Mouse (Mus musculus): ENCODE data around the gene Alox15. TPM values are rescaled to one million over a fixed set of nuclear protein-coding genes. Genes with fewer than 3 reads are reported as not detected.

Alox15 gene
- 0.13 TPM in 1 of 2 replicates, not detected in the other for polyA plus RNA-seq (2014; fragmentation: Nextera tagmentation; extraction: Ambion mirVana)

GRCm38 (mm10) chr11:70351868-70352267, at the start of gene Alox15:
Alox15 (minus strand) TSS chr11:70352031.
- Histone ChIP-seq H3K27ac (replicated peaks in 1 of 2; ENCODE audit: control insufficient read depth in 1 of 2, insufficient read depth in 1 of 2, low read depth in 2 of 2, low read length in 2 of 2) (no peak within 1 kb of the TSS), H3K36me3 (ENCODE audit: control insufficient read depth, insufficient read depth, low read length) (no peaks in the 10 kb centered on the region), H3K4me3 (ENCODE audit: control insufficient read depth in 1 of 2, insufficient read depth in 1 of 2, low read depth in 1 of 2, low read length in 2 of 2) (peak within 1 kb of the TSS; percentile 30 to 36), H3K4me2 (ENCODE audit: low read length) (peak within 1 kb of the TSS; percentile 73), H3K9me3 (ENCODE audit: control insufficient read depth, low read length) (no peaks in the 10 kb centered on the region), H3K4me1 (ENCODE audit: control insufficient read depth in 2 of 2, insufficient read depth in 2 of 2, low read length in 2 of 2) (peaks cover 3 to 4% of the 10 kb centered on the region in 2 experiments; a peak in 2 of 4 replicates), H3K27me3 (ENCODE audit: control insufficient read depth, insufficient read depth, low read length) (peaks cover 68% of the 10 kb centered on the region), H3K9ac (ENCODE audit: low read length) (no peak within 1 kb of the TSS)
- whole genome bisulfite sequencing: under 1% methylated on average over 19 of the region's 19 CpGs
- ATAC-seq (ENCODE audit: insufficient number of reproducible peaks, insufficient read depth, low FRiP score, low read depth): no peak

GRCm38 (mm10) chr11:70389421-70389820, 37.6 kb upstream of the Alox15 start:
- no peak overlapping the region for H3K27ac ChIP-seq (replicated peaks in 1 of 2; ENCODE audit: control insufficient read depth in 1 of 2, insufficient read depth in 1 of 2, low read depth in 2 of 2, low read length in 2 of 2)
- no peak overlapping the region for H3K4me3 ChIP-seq (ENCODE audit: control insufficient read depth in 1 of 2, insufficient read depth in 1 of 2, low read depth in 1 of 2, low read length in 2 of 2)
- H3K9ac ChIP-seq (ENCODE audit: low read length): no peak overlapping the region
- H3K36me3 ChIP-seq (ENCODE audit: control insufficient read depth, insufficient read depth, low read length): peaks cover 47% of the 10 kb centered on the region
- ATAC-seq (ENCODE audit: insufficient number of reproducible peaks, insufficient read depth, low FRiP score, low read depth): no peak
- H3K9me3 ChIP-seq (ENCODE audit: control insufficient read depth, low read length): no peaks in the 10 kb centered on the region
- H3K4me1 ChIP-seq (ENCODE audit: control insufficient read depth in 2 of 2, insufficient read depth in 2 of 2, low read length in 2 of 2): no peaks in the 10 kb centered on the region
- 75% methylated on average over 5 of the region's 5 CpGs for WGBS
- H3K4me2 ChIP-seq (ENCODE audit: low read length): no peak overlapping the region
- no peaks in the 10 kb centered on the region for H3K27me3 ChIP-seq (ENCODE audit: control insufficient read depth, insufficient read depth, low read length)

- H3K4me2 ChIP-seq (ENCODE audit: low read length): no peak overlapping the region
- no peak overlapping the region for H3K9ac ChIP-seq (ENCODE audit: low read length)
- no peak overlapping the region for H3K4me3 ChIP-seq (ENCODE audit: control insufficient read depth in 1 of 2, insufficient read depth in 1 of 2, low read depth in 1 of 2, low read length in 2 of 2)
- no peak for ATAC-seq (ENCODE audit: insufficient number of reproducible peaks, insufficient read depth, low FRiP score, low read depth)
- no peaks in the 10 kb centered on the region for H3K4me1 ChIP-seq (ENCODE audit: control insufficient read depth in 2 of 2, insufficient read depth in 2 of 2, low read length in 2 of 2)
- no peak overlapping the region for H3K27ac ChIP-seq (replicated peaks in 1 of 2; ENCODE audit: control insufficient read depth in 1 of 2, insufficient read depth in 1 of 2, low read depth in 2 of 2, low read length in 2 of 2)
- H3K27me3 ChIP-seq (ENCODE audit: control insufficient read depth, insufficient read depth, low read length): no peaks in the 10 kb centered on the region
- H3K9me3 ChIP-seq (ENCODE audit: control insufficient read depth, low read length): no peaks in the 10 kb centered on the region
- 72% methylated on average over 5 of the region's 5 CpGs for WGBS
- peaks cover 29% of the 10 kb centered on the region for H3K36me3 ChIP-seq (ENCODE audit: control insufficient read depth, insufficient read depth, low read length)
These were observed 35.6 kb upstream of the Alox15 start for GRCm38 (mm10) chr11:70387436-70387835.

GRCm38 (mm10) chr11:70384136-70384535, 32.3 kb upstream of the Alox15 start:
- no peaks in the 10 kb centered on the region for H3K9me3 ChIP-seq (ENCODE audit: control insufficient read depth, low read length)
- H3K9ac ChIP-seq (ENCODE audit: low read length): no peak overlapping the region
- H3K4me3 ChIP-seq (ENCODE audit: control insufficient read depth in 1 of 2, insufficient read depth in 1 of 2, low read depth in 1 of 2, low read length in 2 of 2): no peak overlapping the region
- H3K4me1 ChIP-seq (ENCODE audit: control insufficient read depth in 2 of 2, insufficient read depth in 2 of 2, low read length in 2 of 2): peaks cover 4% of the 10 kb centered on the region in 2 experiments; a peak in 3 of 4 replicates
- 85% methylated on average over 3 of the region's 3 CpGs for WGBS
- no peak for ATAC-seq (ENCODE audit: insufficient number of reproducible peaks, insufficient read depth, low FRiP score, low read depth)
- no peak overlapping the region for H3K27ac ChIP-seq (replicated peaks in 1 of 2; ENCODE audit: control insufficient read depth in 1 of 2, insufficient read depth in 1 of 2, low read depth in 2 of 2, low read length in 2 of 2)
- peaks cover 14% of the 10 kb centered on the region; the same call in 1 of the 2 replicates for H3K36me3 ChIP-seq (ENCODE audit: control insufficient read depth, insufficient read depth, low read length)
- H3K4me2 ChIP-seq (ENCODE audit: low read length): no peak overlapping the region
- H3K27me3 ChIP-seq (ENCODE audit: control insufficient read depth, insufficient read depth, low read length): no peaks in the 10 kb centered on the region

GRCm38 (mm10) chr11:70381330-70381729, 29.5 kb upstream of the Alox15 start:
- Histone ChIP-seq H3K4me3 (ENCODE audit: control insufficient read depth in 1 of 2, insufficient read depth in 1 of 2, low read depth in 1 of 2, low read length in 2 of 2) (no peak overlapping the region), H3K4me2 (ENCODE audit: low read length) (no peak overlapping the region), H3K9me3 (ENCODE audit: control insufficient read depth, low read length) (no peaks in the 10 kb centered on the region), H3K27me3 (ENCODE audit: control insufficient read depth, insufficient read depth, low read length) (no peaks in the 10 kb centered on the region), H3K36me3 (ENCODE audit: control insufficient read depth, insufficient read depth, low read length) (peaks cover 13% of the 10 kb centered on the region; the same call in 1 of the 2 replicates), H3K4me1 (ENCODE audit: control insufficient read depth in 2 of 2, insufficient read depth in 2 of 2, low read length in 2 of 2) (peaks cover 4% of the 10 kb centered on the region in 2 experiments; a peak in 3 of 4 replicates), H3K27ac (replicated peaks in 1 of 2; ENCODE audit: control insufficient read depth in 1 of 2, insufficient read depth in 1 of 2, low read depth in 2 of 2, low read length in 2 of 2) (no peak overlapping the region), H3K9ac (ENCODE audit: low read length) (no peak overlapping the region)
- ATAC-seq (ENCODE audit: insufficient number of reproducible peaks, insufficient read depth, low FRiP score, low read depth): no peak
- WGBS: 71% methylated on average over 2 of the region's 2 CpGs

- no peak overlapping the region for H3K9ac ChIP-seq (ENCODE audit: low read length)
- no peaks in the 10 kb centered on the region for H3K9me3 ChIP-seq (ENCODE audit: control insufficient read depth, low read length)
- peaks cover 7% of the 10 kb centered on the region; the same call in 1 of the 2 replicates for H3K36me3 ChIP-seq (ENCODE audit: control insufficient read depth, insufficient read depth, low read length)
- no peak for ATAC-seq (ENCODE audit: insufficient number of reproducible peaks, insufficient read depth, low FRiP score, low read depth)
- WGBS: 17% methylated on average over 1 of the region's 1 CpGs
- H3K4me2 ChIP-seq (ENCODE audit: low read length): no peak overlapping the region
- H3K4me1 ChIP-seq (ENCODE audit: control insufficient read depth in 2 of 2, insufficient read depth in 2 of 2, low read length in 2 of 2): peaks cover 4% of the 10 kb centered on the region in 2 experiments; a peak in 3 of 4 replicates
- H3K4me3 ChIP-seq (ENCODE audit: control insufficient read depth in 1 of 2, insufficient read depth in 1 of 2, low read depth in 1 of 2, low read length in 2 of 2): no peak overlapping the region
- no peak overlapping the region for H3K27ac ChIP-seq (replicated peaks in 1 of 2; ENCODE audit: control insufficient read depth in 1 of 2, insufficient read depth in 1 of 2, low read depth in 2 of 2, low read length in 2 of 2)
- no peaks in the 10 kb centered on the region for H3K27me3 ChIP-seq (ENCODE audit: control insufficient read depth, insufficient read depth, low read length)
These were observed 28.7 kb upstream of the Alox15 start for GRCm38 (mm10) chr11:70380478-70381005.

- H3K9ac ChIP-seq (ENCODE audit: low read length): no peak overlapping the region
- H3K27ac ChIP-seq (replicated peaks in 1 of 2; ENCODE audit: control insufficient read depth in 1 of 2, insufficient read depth in 1 of 2, low read depth in 2 of 2, low read length in 2 of 2): no peak overlapping the region
- peaks cover 4% of the 10 kb centered on the region in 2 experiments; a peak in 3 of 4 replicates for H3K4me1 ChIP-seq (ENCODE audit: control insufficient read depth in 2 of 2, insufficient read depth in 2 of 2, low read length in 2 of 2)
- H3K4me2 ChIP-seq (ENCODE audit: low read length): no peak overlapping the region
- no peak for ATAC-seq (ENCODE audit: insufficient number of reproducible peaks, insufficient read depth, low FRiP score, low read depth)
- H3K4me3 ChIP-seq (ENCODE audit: control insufficient read depth in 1 of 2, insufficient read depth in 1 of 2, low read depth in 1 of 2, low read length in 2 of 2): no peak overlapping the region
- no peaks in the 10 kb centered on the region for H3K27me3 ChIP-seq (ENCODE audit: control insufficient read depth, insufficient read depth, low read length)
- no peaks in the 10 kb centered on the region for H3K36me3 ChIP-seq (ENCODE audit: control insufficient read depth, insufficient read depth, low read length)
- no peaks in the 10 kb centered on the region for H3K9me3 ChIP-seq (ENCODE audit: control insufficient read depth, low read length)
- WGBS: 85% methylated on average over 6 of the region's 6 CpGs
These were observed 24.2 kb upstream of the Alox15 start for GRCm38 (mm10) chr11:70376054-70376453.

GRCm38 (mm10) chr11:70374302-70374701, 22.5 kb upstream of the Alox15 start:
- no peak overlapping the region for H3K9ac ChIP-seq (ENCODE audit: low read length)
- no peak overlapping the region for H3K4me2 ChIP-seq (ENCODE audit: low read length)
- H3K4me3 ChIP-seq (ENCODE audit: control insufficient read depth in 1 of 2, insufficient read depth in 1 of 2, low read depth in 1 of 2, low read length in 2 of 2): no peak overlapping the region
- H3K4me1 ChIP-seq (ENCODE audit: control insufficient read depth in 2 of 2, insufficient read depth in 2 of 2, low read length in 2 of 2): no peaks in the 10 kb centered on the region
- H3K27ac ChIP-seq (replicated peaks in 1 of 2; ENCODE audit: control insufficient read depth in 1 of 2, insufficient read depth in 1 of 2, low read depth in 2 of 2, low read length in 2 of 2): no peak overlapping the region
- no peaks in the 10 kb centered on the region for H3K36me3 ChIP-seq (ENCODE audit: control insufficient read depth, insufficient read depth, low read length)
- no peaks in the 10 kb centered on the region for H3K27me3 ChIP-seq (ENCODE audit: control insufficient read depth, insufficient read depth, low read length)
- WGBS: 62% methylated on average over 3 of the region's 3 CpGs
- ATAC-seq (ENCODE audit: insufficient number of reproducible peaks, insufficient read depth, low FRiP score, low read depth): no peak
- H3K9me3 ChIP-seq (ENCODE audit: control insufficient read depth, low read length): no peaks in the 10 kb centered on the region

Measured in heart, embryonic 14.5 days (tissue).